Mouse (Mus musculus) urinary bladder, postnatal 14 days (tissue): ENCODE results near the gene Gm28035.

Experiments used
- DNase-seq: peaks from one replicate; pipeline ENCODE4 v3.0.0; 2021; ENCODE audit warnings: low spot score

Gm28035 gene

DNA sequence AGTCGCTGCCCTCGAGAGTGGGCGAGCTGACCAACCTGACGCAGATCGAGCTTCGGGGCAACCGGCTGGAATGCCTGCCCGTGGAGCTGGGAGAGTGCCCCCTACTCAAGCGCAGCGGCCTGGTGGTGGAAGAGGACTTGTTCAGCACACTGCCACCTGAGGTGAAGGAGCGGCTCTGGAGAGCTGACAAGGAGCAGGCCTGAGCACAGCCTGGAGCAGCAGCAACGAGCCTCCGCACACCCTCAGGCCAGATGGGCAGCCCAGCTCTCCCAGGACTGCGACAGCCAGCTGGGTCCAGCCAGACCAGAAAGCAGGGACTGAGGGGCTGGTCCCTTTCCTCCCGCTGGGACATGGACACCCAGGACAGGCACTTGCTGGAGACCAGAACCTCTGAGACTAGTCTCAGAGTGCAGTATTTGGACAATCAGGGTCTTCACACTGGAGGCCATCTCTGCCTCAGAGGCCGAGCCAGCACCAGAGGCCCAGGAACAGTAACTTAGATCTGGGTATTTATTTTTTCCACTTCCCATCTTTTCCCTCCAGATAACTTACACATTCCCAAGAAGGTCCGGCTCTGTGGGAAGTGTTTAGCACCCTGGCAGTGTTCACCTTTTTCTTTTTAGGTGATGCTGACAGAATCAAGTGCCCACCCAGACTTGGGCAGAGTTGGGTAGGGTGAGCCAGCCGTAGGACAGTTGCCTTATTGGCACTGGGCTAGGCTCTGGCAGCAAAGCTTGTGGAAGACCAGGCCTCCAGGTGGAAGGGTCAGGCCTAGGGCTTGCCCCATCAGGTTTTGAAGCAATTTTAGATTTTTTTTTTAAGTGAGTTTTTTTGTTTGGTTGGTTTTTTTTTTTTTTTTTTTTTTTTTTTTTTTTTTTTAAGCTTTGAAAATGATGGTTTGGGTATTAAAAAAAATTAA, 21.8 kb downstream of the Gm28035 start:
- no peak for DNase-seq

GRCm38 (mm10) chr2:30262840-30263441, 22.6 kb downstream of the Gm28035 start:
- DNase-seq, result no peak

- DNase-seq, result no peak
Measured at GRCm38 (mm10) chr2:30263811-30264210, 23.4 kb downstream of the Gm28035 start.

GRCm38 (mm10) chr2:30264671-30265519, 24.5 kb downstream of the Gm28035 start:
- no peak for DNase-seq

GRCm38 (mm10) chr2:30265767-30266253, 25.4 kb downstream of the Gm28035 start, which contains the start of gene Phyhd1:
Gene Phyhd1 (plus strand): TSS chr2:30266203.
- DNase-seq, result peak; percentile 58

- DNase-seq, result peak; percentile 81
Measured at GRCm38 (mm10) chr2:30266392-30266941, 26.1 kb downstream of the Gm28035 start.

DNA sequence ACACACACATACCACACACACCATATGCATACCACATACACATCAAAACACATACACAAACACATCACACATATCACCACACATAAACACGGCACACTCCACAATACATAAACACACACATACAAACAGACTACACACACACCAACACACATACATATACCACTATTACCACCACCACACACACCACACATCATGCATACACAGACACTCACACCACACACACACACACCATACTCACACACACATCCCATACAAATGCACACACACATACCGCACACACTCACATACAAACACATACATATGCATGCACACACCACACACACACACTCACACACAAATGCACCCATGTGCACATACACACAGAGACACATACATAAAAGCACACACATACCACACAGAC, 27.1 kb downstream of the Gm28035 start:
- DNase-seq, result no peak

- no peak for DNase-seq
Measured at GRCm38 (mm10) chr2:30268371-30268770, 28.0 kb downstream of the Gm28035 start.

- DNase-seq, result no peak
Measured at GRCm38 (mm10) chr2:30269241-30269990, 29.0 kb downstream of the Gm28035 start.

DNA sequence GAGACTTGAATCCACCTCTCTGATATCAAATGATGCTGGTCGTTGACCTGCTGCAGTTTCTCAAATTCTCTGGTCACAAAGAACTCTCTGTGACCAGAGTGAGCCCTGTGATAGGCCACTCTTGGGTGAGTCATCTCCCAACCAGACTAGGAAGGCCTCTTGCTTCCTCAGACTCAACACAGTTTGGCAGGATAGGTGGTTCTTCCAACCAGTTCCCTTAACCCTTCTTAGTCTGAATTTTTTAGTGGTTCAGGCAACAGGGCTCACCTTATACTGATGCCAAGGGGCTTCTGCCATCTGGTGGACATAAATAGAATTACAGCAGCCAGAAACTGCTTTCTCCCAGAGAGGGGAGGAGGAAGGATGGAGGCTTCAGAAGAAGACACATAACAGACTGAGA, 29.8 kb downstream of the Gm28035 start:
- peak; percentile 73 for DNase-seq

GRCm38 (mm10) chr2:30280743-30281142, 40.4 kb downstream of the Gm28035 start, which contains the start of gene Gm28038:
Gene Gm28038 (plus strand): TSS chr2:30281043.
- DNase-seq, result no peak

DNA sequence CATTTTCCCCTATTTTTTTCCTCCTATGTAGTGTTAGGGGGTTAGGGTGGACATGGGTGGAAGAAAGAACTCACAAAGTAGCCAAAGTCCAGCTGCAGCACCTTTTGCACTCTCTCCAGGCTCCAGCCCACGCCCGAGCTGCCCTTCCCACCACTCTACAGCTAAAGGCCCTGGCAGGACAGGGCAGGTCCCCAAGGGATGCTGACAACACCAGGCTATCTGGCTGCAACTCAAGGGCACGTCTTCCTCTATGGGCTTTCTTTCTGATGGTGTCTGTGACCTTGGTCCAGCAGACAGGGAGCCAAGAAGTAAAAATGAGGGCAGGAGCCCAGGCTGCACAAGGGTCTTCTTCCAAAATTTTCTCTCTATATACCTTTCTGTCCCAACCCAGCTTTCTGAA, 41.3 kb downstream of the Gm28035 start:
- no peak for DNase-seq

DNA sequence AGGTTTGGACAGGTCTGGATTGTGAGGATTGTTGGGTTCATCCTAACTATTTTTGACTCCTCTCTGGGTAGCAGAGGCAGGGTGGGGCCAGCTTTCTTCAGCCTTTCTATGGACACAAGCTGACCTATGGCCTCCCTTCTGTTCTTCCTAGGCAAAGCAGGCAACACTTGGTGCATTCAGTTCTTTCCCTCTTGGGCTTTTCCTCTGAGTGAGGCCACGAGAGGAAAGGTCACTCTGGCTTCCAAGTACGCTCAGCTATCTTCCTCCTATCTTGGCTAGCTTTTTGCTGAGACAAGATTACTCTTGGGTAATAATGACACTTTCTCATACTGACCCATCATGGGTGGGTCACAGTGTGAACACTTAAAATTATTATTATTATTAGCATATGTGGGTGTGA, 42.8 kb downstream of the Gm28035 start:
- DNase-seq, result no peak

DNA sequence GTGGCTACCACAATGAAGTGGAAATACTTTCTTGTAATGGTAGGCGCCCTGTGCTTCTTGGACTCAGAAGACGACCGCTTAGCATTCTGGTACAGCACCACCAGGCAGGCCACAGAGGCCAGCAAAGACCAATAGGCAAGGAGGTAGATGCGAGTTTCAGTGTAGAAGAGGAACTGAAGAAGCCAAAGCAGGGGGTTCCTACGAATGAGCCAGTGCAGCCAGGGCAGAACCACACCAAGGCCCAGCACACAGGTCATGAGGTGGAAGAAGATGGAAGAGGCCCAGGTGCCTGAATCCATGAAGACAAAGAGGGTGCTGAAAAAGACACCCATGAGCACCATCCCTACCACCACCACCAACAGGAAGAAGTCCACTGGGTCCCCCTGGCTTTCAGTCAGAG, 44.6 kb downstream of the Gm28035 start:
- no peak for DNase-seq

DNA sequence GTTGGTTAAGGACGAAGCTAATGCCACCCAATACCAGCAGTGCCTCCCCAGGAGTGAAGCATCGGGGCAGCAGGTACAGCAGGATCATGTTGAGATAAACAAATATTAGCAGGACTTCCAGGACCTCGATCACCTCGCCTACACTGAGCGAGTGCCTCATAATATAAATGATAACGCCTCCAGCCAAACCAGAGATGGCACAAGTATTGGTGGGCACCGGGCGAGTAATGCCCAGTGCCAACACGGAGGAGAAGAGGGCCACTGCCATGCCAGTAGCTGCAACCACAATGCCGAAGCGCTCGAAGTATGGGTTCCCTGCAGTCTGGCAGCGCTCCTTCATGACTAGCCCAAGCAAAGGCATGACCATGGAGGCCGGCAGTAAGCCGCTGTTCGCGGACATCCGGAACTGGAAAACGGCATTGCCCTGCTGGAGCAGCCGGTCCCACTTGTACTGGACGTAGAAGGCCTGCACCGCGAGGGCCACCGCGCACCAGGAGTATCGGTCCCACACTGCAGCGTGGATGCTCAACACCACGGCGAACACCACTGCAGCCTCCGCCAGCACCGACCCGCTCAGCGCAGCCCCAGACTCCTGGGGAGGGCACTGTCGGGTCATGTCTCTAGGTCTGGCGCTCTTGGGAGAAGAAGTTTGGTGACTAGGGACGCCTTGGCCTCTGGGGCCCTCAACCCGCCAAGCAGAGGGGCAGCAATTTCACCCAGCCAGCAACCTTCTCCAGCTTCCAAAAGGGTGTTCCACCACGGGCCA, 45.2 kb downstream of the Gm28035 start:
- no peak for DNase-seq

DNA sequence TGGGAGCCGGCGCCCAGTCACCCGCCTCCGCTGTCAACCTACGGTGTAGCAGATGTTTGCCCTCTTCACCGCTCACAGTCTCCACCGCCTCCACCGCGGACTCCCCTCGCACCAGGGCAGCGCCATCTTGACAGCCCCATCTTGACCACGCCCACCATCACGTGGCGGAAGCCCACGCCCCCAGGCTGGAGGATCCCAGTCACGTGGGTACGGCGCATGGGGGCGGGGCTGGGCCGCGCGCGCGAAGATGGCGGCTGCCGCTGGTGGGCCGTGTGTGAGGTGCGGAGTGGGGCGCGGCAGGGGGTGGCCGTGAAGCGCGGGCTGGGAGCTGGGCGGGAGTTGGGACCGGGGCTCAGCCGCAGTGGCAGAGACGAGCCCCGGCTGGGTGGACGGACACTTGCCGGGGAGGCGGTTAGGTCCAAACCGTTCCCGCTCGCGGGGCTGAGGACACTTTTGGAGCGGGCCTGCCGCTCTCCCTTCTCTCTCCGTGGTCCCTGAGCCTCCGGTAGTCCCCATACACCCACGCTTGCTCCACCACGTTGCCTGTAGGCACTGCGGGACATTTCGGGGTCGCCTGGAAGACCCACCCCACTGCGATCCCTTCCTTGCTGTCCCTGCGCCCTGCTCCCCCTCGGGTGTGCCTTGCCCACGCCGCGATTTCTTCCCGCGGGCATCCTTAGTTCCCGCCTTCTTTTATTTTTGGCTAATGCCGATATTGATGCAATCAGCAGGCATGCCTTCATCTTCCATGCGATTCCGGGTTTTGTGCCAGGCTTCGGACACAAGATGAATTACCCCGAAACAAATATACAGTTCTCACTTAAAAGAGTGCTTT, 46.0 kb downstream of the Gm28035 start, which contains the start of the genes Dolk and Nup188:
Gene Dolk, minus strand, starts transcription at position 143 of the 835 bp plus-strand sequence.
Gene Nup188, plus strand, starts transcription at position 206 of the 835 bp plus-strand sequence.
- DNase-seq, result peak; percentile 98

- no peak for DNase-seq
Measured at GRCm38 (mm10) chr2:30287027-30287373, 46.6 kb downstream of the Gm28035 start.

DNA sequence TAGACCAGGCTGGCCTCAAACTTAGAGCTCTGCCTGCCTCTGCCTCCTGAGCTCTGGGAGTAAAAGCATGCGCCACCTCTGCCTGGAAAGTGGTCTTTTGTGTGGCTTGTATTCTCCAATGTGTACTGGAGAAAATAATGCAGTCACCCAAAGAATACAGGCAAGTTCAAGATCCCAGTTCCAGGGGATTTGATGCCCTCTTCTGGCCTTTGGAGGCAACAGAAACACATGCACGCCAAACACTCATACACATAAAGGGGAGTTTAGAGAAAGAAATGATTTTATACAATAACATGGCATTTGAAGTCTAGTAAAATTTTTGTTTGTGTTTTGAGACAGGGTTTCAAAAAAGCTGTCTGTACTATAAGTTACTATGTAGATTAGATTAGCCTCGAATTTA, 59.2 kb downstream of the Gm28035 start:
- DNase-seq, result no peak

DNA sequence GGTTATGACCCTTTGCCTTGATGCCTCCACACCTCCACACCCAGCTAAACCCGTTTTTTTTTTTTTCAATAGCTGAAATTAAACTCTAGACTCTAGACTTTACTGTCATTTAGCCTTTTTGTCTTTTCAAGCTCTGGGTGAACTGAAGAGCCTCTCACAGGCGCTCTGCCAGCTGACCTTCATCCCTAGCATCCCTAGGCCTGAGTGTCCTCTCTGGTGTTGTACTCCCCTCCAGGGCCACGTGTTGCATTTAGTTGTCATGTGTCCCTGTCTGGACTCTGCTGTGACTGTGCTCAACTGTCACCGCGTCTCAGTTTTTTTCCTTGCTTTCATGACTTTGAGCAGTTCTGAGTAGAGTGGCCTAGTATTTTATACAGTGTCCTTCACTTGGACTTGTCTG, 59.6 kb downstream of the Gm28035 start:
- DNase-seq, result no peak
